Mouse (Mus musculus) gonadal fat pad, adult 2 months (tissue): Measurements from ENCODE around the gene Fgfbp3. TPM values are rescaled to one million over a fixed set of nuclear protein-coding genes. Genes with fewer than 3 reads are reported as not detected.
A peak's percentile ranks its signal among the peaks of the same experiment; 100 is the strongest.
"Not testable (repeated sequence)": the region's sequence is repeated elsewhere in the genome, so short reads cannot be mapped to it uniquely, and the experiment has no call there.

ENCODE experiments used
- DNase-seq: peaks from one replicate; pipeline ENCODE4 v3.0.0-alpha.2; 2012; ENCODE audit warnings: low read depth
- polyA plus RNA-seq: library from polyadenylated mRNA; depleted of rRNA; stranded (reverse); fragments of >200 nt; gene quantifications from 2 replicates; pipeline ENCODE4 v1.2.3, GENCODE M21; 2012; rRNA removed

Gene Fgfbp3
- polyA plus RNA-seq, 1 experiment: 1.9 TPM

DNA sequence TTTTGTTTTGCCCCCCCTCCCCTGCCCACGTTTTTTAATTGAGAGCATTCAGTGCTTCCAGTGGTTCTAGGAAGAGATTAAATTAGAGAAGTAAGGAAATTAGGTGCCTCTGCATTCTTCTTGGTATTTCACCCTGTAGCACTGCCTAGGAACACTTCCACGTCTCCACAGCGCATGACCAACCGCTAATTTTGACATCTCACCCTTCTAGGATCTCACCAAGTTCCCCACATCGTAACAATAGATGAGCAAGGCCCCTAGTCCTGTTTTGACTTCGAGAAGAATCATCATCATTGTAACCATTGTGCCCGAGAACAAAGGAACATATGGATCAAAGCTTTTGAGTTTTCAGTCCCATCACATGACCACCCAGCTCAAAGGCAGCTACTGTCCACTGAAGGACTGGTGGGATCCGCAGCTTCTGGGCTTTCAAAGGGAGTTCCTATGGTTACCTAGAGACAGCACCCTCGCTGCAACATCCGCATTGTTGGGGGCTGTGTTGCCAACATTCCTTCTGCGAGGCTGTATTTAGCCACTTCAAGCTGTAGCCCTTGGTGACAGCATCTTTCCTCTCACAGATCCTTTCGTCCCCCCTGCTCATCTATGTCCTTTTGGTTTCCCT is 8.9 kb downstream of the Fgfbp3 start:
- DNase-seq: no peak

DNA sequence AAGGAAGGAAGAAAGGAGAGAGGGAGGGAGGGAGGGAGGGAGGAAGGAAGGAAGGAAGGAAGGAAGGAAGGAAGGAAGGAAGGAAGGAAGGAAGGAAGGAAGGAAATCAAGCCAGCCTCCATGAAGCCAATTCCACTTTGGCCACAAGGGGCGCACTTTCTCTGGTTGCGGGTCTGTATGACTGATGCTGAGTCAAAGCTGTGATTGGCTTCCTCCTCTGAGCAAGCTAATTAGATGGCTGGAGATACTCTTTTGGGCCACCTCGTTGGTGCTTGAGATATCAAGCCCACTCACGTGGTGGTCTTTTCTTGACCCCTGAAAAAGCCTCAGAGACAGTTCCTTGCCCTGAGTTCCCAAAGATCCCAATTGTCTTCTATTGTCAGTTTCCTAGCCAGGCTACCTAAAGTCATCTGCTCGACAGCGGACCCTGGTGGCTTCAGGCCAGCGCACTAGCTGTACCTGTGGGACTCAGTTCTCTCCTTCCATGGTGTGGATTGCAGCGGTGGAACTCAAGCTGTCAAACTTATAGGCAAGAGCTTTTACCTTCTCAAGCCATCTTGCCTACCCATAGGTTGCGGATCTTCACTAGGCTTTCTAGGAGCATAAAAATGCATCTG is 9.6 kb downstream of the Fgfbp3 start:
- DNase-seq: no peak

DNA sequence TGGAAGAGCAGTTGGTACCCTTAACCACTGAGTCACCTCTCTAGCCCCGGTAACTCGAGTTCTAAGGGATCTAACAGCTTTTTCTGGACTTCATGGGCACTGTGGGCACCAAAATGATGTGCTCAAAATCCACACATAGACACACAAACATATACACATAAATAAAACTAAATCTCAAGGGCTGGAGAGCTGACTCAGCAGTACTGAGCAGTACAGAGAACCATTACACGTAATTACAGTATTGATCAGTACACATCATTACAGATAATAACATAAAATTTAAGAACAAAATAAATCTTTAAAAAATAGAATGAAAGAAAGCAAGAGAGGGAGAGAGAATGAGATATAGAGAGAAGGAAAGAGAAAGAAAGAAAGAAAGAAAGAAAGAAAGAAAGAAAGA is 10.3 kb downstream of the Fgfbp3 start:
- DNase-seq: no peak

DNA sequence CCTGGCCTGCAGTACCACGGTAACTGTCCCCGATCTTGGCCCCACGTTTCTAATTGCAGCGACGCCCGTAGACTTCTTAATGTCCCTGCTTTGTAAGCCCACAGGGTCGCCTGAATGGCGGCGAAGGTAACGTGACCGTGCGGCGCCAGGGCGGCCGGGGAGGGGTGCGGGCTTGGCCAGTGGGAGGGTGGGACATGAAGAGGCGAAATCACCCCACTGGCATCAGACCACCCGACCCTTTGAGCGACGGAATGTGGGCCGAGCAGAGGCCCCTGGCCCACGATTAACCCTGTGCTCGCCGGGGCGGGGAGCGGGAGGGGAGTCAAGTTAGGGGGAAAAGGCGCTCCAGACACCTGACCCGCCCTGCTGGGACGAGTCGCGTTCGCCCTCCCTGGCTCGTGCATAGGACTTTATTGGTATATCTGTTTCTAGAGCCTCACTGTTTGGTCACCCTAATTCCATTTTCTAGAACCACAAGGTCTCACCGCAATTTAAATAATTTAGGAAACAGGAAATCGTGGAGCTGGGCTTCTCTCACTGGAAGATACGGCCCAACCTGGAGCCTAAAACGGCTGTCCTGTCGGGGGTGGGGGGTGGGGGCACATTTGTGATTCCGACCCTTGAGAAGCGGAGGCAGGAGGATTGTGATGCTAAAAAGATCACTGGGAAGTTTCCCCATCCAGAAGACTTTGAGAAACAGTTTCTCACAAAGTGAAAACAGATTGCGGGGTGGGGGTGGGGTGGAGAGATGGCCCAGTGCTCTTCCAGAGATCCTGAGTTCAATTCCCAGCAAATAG is 15.0 kb downstream of the Fgfbp3 start:
- DNase-seq: no peak

DNA sequence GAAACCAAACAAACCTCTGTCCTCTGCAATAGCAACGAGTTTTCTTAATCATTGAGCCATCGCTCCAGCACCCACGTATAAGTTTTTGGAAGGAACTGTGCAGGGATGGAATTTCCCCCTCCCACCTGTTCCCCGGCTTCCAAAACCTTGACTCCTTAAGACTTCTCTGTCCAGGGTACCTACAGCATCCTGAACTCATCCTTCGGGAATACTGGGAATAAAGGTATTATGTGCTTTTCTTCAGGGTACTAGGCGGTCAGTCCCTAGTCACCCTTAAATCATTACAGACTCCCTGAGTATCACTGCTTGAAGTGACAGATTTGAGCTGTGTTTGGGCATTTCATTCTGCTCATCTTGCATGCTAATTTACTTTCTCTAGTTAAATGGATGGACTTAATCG is 16.0 kb downstream of the Fgfbp3 start:
- no peak for DNase-seq

DNA sequence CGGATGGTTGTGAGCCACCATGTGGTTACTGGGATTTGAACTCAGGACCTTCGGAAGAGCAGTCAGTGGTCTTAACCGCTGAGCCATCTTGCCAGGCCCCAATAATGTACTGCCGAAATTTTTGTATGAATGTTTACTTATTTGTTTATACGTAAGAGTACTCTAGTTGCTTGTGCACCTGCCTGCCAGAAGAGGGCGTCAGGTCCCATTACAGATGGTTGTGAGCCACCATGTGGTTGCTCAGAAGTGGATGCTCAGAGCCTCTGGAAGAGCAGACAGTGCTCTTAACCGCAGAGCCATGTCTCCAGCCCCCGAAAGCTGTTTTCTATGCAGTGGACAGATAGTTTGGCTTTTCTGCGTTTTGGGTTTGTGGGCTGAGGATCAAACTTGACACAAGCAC is 21.6 kb downstream of the Fgfbp3 start:
- DNase-seq: no peak

DNA sequence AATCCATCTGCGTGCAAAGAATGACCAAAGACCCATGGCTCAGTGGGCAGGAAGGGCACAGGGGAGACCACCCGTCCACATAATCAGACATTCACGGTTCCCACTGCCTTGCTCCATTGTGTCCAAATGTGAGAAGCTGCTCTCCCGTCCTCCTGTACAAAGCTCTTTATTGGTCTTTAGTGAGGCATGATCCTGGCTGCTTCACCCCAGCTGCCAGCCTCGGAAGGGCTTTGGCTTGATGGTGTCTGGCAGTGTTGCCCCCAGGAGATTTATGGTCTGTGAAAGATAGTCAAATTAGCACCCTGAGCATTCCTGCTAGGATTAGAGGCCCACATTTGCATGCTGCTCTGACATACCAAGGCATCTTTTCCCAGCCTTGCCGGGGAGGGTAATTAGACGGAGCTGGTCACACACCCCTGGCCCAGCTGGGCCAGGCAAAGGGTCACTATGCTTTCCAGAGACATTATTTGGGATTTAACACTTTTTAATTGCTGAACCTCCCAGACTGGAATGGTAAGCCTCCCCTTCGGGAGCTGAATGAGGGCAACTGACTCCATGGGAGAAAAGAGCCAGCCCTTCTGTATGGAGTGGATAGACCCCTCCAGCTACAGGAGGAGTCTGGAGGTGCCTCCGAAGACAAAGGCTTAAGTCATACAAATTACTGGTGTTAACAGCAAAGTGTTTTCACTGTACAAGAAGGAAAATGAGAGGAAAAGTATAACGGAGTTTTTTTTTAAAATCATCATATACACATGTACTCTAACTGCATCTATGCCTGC is 22.4 kb downstream of the Fgfbp3 start:
- no peak for DNase-seq

DNA sequence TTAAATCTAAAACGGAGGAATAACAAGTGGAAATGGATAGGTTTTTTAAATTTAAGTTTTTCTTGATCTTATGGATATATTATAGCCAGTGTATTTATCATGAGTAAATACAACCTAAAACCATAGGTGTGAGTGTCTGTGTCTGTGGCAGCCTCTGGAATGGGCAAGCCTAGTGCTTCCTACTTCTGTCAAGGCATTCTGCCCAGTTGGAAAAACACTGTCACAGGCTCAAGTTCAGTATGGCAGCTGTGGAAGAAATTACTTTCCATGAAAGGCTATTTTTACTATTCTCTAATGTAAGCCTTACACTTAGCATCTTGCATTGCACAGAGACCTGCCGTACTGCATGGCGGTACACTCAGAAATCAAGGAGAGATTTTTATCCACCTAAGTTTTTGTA is 27.7 kb downstream of the Fgfbp3 start:
- no peak for DNase-seq

DNA sequence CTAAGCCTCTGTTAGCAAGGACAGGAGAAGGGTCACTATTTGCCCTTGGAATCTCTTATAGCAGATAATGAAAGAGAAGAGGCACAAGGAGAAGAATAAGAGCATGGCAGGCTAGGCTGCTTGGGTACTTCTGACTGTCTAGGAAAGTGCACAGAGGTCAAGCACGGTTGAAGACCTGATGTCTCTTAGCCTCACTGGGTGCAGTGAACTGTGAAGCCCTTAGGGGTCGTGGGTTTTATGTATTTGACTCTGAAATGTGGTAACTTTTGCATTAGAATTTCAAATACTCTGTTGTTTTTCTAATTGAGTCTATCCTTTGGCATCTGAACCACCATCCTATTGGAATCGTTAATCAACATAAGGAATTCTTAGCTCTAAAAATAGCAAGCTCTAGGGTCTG is 31.7 kb downstream of the Fgfbp3 start:
- DNase-seq: no peak

DNA sequence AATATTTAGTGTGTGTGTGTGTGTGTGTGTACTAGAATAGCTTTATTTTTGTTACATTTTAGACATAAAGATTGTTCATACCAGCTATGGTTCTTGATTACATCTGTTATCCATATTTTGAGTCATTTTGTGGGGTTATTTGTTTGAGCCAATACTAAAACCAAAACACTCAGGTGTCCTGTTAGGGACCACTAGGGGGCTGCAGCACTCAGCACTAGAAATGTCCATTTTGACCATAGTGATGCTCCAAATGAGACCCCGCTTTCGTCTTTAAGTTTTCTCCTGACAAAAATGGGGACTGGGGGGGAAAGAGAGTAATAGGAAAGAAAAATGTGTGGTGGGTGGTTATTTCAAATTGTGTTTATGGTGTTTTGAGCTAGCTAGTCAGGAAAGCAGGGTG is 33.1 kb downstream of the Fgfbp3 start:
- no peak for DNase-seq

DNA sequence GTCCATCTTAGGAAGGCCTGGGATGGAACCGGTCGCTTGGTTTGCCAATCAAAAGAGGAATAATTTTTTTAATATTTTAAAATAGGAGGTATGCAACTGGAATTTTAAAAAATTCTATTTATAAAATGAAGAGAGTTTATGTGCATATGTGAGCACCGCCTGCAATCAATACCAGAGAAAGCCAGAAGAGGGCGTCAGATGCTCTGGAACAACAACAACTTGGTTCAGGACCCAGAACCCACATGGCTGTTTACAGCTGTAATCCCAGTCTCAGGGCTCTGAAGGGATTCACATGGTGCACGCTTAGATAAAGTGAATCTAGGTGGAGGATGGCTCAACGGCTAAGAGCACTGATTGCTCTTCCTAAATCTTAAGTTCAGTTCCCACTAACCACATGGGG is 36.3 kb downstream of the Fgfbp3 start:
- DNase-seq: no peak

DNA sequence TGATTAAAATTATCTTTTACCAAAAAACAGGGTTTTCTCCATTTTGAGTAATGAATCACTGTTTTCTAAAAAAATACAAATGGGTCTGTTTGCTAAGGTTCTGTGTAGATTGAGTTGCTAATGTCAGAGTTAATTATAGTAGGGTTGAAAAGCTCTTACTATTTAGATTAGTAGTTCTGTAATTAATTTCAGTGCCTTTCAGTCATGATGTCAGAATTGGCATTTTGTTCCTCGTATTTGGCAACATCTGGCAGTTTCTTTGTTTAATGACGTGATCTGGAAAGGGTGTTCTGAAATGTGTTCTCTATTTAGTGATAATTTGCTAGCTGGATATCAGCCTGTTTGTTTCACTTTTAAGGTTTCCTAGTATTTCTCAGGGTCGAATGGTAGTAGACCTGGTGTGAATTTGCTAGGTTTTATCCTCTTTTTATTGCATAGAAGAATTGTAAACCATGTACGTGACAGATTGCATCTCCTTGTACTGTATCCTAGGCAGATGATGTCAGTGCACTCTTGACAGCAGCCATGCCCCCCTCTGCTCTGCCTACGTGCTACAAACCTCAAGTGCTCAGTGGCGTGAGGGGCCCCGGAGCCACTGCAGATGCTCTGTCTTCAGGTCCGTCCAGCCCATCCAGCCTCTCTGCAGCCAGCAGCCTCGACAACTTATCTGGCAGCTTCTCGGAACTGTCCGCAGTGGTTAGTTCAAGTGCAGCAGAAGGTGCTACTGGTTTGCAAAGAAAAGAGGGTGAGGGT is 40.5 kb downstream of the Fgfbp3 start:
- DNase-seq: no peak

DNA sequence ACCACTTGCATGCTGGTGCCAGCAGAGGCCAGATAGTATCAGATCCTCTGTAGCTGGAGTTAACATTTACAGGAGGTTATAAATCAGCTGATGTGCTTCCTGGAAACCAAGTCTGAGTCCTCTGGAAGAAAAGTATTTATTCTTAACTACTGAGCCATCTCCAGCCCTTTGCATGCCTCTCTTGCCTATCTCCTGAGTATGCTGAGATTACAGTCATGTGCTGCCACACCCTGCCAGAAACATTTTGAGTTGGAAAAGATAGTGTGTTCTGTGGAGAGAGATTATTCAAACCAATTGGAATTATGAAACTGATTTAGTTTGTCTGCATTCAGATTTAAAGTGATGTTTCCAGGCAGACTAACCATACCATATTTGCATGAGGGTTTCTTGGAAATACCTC is 42.1 kb downstream of the Fgfbp3 start:
- DNase-seq: no peak

DNA sequence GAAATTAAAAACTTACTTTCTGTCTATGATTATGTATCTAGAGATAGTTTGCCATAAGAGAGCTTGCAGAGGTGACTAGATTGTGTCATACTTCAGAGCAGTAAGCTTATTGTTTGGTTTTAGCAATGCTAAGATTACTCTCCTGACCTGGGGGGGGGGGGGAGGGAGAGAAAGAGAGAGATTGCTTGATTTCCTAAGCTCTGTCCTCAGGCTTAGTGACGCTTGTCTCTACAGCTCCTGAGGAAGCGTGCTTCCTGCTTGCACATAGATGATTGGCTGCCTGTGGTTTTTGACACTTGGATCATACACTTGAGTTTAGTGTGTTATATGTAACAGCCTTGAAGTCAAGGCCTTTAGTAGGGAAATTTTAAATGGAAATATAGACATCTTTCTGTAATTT is 44.8 kb downstream of the Fgfbp3 start:
- peak; percentile 58 for DNase-seq

DNA sequence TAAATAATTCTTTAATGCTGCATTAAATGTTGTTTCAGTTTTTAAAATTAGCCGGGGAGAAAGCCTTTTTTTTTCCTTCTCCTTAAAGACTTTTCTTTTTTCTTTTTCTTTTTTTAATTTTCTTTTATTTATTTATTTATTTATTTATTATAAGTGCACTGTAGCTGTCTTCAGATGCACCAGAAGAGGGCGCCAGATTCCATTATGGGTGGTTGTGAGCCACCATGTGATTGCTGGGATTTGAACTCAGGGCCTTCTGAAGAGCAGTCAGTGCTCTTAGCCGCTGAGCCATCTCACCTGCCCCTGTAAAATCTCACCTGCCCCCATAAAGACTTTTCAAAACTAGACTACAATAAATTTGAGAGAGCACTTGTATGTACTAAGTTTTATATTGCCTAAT is 50.7 kb downstream of the Fgfbp3 start:
- not testable (repeated sequence) for DNase-seq

Other genes with a start within 250 kb of the Fgfbp3 start
- 7.8 and 8.1 TPM in 2 replicates for gene Ppp1r3c, start 183.0 kb downstream of the Fgfbp3 start, polyA plus RNA-seq
- gene Tnks2, start 85.4 kb downstream of the Fgfbp3 start, polyA plus RNA-seq: 33.7 and 35.9 TPM in 2 replicates
- 5.4 and 6.3 TPM in 2 replicates for gene Btaf1, start 6.5 kb upstream of the Fgfbp3 start, polyA plus RNA-seq